Mouse (Mus musculus) urinary bladder, postnatal 25 days (tissue): ENCODE results near the gene Ypel3.

Experiments used
- DNase-seq: peaks from one replicate; pipeline ENCODE4 v3.0.0; 2022; ENCODE audit warnings: low spot score

The Ypel3 gene

DNA sequence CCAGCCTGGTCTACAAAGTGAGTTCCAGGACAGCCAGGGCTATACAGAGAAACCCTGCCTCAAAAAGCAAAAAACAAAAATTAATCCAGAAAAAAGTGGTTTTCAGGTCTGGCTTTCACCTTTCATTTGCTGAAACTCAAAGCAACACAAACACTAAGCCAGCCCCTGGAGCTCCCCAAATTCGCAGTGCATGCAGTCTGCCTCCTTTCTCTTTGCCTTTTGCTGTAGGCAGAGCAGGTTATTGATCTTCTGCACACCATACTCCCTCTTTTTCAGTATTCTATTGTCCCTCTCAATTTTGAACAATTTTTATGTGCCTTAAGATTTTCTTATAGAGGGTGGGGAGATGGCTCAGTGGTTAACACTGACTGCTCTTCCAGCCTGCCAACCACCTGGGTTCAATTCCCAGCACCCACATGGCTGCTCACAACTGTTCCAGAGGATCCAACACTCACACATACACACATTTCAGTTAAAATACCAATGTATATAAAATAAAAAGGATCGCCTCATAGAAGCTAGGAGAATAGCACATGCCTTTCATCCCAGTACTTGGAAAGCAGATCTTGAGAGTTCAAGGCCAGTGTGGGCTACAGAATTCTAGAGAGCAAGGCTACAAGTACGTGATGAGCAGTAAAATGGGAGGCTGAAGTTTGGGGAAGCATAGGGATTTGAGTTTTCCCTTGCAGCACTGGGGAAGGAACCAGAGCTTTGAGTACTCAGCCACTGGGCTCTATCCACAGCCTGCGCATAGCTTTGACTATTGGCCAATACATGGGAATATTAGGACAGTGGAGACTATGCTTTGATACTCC is 16.9 kb downstream of the Ypel3 start:
- DNase-seq = no peak

DNA sequence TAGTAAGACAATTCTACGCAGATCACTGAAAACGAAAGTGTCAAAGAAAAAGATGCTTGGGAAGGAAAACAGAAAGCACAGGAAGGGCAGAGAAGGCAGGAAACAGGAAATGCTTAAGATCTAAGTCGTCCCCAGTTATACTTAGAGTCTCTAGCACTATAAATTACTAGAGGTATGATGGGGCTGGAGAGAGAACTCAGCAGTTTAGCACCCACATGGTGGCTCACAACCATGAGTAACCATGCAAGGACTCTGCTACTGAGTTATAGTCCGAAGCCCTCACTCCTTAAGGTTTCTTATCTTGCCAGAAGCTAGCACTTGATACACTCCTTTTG is 17.5 kb downstream of the Ypel3 start:
- no peak for DNase-seq

DNA sequence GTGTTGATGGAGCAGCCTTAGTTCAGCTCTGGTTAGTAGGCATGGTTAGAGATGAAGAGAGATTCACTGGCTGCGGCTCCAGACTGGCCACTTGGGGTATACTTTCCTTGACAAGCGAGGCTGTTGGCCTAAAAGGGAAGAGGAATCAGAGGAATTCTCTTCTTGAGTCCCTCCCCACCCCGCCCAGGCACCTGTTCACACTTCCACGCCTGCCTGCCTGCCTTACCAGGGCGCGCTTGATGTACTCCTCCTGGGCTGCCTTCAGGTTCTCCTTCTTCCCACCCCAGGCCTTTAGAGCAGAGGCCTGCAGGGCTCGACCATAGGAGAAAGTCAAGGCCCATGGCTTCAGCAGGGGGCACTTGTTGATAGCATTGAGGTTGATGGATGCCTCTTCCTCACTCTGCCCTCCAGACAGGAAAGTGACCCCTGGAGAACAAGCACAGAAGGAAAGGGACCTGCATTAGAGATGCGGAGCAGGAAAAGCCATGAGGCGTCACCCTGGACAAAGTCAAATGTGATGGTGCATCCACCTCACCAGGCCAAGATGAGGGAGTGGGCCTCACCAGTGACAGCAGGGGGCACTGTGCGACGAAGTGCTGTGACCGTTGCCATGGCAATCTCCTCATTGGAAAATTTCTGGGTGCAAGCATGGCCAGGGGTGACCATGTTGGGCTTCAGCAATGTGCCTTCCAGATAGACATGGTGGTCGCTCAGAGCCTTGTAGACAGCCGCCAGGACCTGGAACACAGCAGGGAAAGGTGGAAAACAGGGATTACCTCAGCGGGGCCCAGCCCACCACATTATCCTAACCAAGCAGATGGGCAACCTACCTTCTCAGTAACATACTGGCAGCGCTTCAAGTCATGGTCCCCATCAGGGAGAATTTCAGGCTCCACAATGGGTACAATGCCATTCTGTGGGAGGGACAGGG is 18.9 kb downstream of the Ypel3 start:
- no peak for DNase-seq

DNA sequence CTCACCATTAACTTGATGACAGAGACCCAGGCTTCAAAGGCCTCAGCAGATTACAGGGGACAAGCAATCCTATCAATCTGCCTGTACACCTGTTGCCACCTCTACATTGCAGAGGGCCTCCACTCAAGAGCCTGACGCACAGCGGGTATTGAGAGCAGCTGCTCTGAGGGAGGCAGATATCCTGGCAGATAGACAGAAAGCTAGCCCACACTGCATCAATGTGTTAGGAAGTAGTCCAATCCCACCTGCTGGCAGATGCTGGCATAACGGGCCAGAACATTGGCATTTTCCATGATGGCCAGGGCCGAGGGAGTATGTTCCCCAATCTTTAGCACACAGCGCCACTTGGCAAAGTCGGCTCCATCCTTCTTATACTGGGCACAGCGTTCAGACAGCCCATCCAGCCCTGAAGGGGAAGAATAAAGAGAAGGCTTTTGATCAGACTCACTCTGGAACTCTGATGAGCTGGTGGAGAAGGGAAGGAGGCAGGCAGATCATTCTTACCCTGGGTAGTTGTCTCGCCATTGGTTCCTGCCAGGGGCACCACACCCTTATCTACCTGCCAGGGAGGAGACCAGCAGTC is 19.7 kb downstream of the Ypel3 start:
- no peak for DNase-seq

DNA sequence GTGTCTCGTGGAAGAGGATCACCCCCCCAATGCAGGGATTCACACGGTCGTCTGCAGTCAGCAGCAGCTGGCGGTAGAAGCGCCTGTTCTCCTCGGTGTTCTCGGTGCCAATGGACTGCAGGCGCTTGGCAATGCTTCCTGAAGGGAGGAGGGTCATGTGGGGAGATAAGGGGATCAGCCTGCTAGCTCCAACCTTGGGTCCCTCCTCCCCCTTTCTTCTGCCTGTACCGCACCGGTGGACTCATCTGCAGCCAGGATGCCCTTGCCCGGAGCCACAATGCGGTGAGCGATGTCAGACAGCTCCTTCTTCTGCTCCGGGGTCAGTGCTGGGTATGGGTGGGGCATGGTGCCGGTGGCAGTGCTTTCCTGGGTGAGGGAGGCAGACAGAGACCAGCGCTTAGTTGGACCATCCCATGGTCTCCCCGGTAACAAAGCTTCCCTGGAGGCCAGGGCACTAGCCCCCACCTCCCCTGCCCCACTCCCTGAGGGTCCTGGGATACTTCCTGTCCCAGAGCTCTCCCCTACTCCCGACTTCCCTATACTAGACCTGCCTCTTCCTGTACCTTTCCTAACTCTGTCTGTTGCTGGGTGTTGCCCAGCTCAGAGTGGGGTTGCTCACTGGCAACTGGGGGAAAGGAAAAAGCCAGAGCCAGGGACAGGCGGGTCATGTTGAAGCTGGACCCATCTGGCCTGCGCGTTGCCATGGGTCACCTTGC is 20.8 kb downstream of the Ypel3 start, which contains the start of gene Fam57b:
Gene Fam57b, plus strand, starts transcription at position 258 of the 716 bp plus-strand sequence.
- DNase-seq = no peak

DNA sequence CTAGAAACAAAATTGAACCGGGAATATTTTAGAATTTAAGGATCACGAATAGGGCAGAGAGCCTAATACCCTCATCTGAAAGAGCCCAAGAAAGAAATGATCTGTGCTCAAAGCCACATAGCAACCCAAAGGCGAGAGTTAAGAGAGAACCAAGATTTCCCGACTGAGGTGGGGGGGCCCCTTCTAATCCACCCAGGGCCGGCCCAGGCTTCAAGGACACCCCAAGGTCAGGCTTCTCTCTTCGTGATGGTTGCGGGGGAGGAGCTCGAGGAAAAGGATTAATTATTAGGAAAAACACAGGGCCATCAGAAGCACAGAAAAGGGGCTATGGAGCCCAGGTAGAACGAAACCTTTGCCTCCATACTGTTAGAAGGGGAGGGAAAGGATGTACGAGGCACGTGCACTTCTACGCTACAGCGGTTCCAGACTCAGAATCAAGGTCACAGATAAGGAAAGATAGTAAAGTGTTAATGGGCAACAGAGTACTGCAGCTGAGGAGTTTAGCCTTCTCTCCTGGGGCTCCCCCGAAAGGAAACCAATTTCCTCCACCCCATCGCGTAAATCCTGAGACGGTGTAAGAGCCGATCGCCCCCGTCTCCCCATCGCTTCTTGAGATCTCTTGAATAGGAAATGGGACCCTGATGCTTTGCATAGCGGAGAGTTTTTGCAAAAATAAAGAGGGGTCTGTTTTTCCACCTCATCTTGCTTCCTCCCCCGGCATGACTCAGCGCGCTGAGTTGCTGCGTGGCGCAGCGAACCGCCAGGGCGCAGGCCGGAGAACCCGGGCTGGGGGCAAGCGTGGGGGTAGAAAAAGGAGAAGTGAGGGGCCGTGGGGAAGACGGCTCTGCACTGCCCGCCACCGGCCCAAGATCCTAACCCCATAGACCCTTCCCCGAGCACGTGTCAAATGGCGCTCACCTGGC is 21.6 kb downstream of the Ypel3 start:
- no peak for DNase-seq

DNA sequence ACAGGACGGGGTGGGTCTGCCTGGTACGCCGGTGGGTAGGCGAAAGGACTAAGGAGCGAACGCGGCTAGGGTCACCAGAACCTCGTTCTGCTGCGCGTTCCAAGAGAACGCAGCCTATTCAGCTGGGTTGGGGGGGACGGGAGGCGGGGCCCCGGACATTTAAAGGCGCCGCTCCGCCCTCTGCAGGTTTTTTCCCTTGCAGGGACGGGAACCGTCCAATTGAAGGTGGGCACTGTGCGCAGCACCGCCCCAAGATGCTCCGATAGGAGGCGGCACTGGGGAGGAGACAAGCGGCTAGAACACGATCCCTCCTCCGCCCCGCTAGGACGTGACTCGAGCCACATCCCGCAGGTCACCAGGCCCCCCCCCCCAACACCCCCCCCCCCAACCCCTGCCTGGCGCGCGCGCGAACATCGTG is 22.3 kb downstream of the Ypel3 start:
- DNase-seq = peak; percentile 87

DNA sequence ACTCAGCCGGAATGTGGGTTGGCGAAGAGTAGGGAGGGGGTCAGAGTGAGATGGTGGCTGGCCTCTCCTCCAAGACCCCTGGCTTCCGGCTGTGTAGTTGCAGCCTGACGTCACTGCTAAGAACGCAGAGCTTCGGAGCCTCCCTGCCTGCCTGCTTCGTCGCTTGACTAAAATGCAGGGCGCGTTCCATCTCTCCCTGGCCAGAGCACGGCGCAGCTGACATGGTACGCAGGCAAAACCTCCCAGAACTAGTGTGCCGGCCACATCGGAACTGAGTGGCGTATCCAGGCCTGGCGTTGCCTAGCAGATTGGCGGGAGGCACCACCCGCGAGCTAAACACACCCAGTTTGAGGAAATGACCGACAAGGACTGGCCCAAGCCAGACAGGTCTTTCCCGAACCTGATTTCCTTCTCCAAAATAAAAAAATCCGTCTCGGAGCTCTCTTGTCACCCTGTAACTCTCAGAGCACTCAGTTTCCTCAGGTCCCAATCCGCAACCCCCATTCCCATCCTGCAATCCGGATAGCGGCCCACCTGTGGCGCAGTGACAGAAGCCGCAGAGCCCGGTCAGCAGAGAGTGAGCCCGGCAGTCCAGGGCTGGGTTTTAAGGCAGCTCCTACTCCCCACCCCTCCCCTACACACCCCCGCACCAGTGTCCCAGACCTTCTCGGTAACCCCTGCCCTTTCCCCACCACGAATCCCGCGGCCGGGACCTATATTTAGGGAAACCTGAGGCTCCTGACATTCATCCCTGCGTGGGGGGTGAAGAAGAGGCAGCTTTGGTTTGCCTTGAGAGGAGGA is 22.9 kb downstream of the Ypel3 start:
- peak; percentile 70 for DNase-seq

DNA sequence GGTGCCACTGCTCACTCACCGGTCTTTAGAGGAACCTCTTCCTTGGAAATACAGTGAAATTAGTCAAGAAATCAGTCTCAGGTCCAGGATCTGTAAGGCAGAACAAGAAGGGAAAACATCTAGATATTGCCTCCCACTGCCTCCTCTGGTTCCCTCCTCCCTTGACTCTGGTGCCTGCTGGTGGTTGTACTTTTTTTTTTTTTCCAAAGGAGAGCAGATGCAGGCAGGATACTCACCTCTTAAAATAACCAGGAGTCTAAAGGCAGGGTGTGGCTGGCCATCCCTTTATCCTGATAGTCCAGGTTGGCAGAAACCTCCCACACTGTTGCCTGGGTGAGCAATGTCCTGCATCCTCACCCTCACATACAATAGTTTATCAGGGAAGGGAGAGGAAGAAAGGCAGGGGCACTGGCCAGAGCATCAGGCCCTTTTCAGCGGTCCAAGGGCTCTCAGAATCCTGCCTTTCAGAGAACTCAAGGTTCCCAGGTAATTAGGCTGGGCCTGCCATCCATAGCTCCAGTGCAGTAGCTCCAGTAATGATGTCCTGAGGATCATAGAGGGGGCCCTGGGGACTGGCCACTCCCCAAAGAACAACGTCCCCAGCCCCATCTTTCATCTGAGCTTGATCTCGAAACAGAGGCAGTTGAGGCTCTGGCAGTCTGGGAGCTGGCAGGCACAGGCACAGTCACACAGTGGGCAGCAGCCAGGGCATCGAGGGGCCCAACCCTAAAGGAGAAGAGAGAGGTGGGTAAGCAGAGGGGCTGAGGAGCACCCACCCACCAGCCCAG is 23.7 kb downstream of the Ypel3 start:
- DNase-seq = no peak

DNA sequence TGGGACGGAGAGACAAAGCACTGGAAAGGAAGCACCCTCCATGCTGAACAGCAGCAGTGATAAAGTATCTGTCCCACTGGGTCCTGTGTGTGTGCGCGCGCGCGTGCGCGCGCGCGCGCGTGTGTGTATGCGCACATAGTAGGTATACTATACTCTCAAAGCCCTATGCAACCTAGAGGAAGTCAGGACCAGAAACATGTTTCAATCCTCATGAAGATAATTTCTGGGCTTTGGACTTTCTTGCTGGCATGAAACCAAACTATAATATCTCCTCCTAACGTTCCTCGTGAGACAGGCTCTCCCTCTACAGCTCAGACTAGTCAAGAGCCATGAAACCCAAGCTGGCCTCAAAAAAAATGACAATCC is 24.3 kb downstream of the Ypel3 start:
- no peak for DNase-seq

DNA sequence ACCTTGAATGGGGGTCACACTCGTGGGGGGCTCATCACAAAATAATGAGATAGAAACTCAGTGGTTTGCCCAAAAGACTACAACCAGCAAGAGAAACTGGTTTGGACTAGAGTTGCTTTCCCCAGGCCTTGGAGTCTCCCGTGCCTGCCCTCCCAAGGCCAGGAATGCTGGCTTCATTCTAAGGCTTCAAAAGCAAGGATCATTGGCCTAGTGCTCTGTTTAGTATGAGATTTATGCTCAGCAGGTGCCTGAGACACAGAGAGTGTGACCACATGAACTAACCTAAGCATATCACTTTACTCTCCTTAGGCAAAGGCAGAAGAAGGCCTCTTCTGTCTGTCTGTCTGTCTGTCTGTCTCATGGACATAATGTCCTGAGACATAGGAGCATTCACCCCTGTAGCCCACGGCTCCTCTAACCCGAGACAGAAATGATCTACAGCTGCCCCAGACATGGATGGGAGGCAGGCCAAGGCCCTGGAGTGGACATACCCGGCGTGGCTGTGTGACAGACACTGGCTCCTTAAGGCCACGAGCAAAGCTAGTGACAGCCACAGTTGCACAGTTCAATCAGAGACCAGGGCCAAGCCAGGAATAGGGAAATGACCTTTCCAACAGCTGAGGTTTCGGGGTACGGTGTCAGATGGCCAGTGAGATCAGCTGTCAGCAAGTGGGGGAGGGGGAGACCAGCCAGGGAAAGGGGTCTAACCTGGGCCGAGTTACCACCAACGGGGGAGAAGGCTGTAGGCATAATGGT is 25.6 kb downstream of the Ypel3 start:
- no peak for DNase-seq

DNA sequence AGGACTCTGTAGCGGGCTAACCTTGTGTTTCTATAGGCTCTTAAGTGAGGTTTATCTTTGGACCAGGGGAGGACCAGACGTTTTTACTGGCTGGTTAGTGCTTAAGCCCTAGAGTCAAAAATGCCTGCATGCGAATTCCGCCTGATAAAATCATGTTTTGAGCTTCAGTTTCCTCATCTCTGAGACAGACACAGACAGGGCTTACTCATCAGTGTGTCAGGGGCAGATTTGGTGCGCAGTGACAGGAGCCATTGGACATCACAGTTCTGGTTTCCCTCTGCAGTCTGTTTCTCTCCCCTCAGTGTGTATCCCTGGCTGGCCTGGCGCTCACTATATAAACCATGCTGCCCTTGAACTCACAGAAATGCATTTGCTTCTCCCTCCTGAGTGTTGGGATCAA is 26.4 kb downstream of the Ypel3 start:
- no peak for DNase-seq

DNA sequence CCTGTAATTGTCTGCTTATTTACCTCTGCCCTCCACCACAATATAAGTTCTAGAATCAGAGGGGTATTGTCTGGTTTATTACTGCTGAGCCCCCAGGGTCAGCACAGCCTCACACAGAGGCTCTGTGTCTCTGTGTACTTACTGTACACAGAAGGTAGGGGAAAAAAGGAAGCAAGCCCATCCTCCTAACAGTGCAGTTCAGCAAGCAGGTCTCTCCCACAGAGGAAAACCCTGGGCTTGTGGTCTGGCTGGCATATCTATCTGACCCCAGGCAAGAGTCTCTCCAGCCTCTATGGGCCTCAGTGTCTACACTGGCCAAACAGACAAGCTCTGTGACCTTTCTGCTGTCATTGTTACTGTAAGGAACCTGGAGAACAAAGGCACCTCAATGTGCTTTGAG is 27.0 kb downstream of the Ypel3 start:
- no peak for DNase-seq

DNA sequence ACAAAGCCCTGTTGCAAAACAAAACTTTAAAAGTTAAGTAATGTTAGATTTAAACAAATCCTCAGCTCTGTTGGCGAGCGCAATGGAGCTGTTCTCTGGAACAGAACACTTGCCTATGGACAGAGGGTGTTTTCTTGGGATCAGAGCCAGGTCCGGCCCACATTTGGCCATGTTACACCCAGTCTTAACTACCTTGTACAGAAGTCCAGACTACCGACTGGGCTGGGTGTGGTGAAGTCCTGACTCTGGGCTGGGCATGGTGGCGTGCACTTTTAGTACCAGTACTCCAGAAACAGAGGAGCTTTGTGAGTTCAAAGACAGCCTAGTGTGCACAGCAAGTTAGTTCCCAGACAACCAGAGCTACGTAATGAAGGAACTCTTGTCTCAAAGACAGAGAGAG is 30.2 kb downstream of the Ypel3 start:
- DNase-seq = no peak

DNA sequence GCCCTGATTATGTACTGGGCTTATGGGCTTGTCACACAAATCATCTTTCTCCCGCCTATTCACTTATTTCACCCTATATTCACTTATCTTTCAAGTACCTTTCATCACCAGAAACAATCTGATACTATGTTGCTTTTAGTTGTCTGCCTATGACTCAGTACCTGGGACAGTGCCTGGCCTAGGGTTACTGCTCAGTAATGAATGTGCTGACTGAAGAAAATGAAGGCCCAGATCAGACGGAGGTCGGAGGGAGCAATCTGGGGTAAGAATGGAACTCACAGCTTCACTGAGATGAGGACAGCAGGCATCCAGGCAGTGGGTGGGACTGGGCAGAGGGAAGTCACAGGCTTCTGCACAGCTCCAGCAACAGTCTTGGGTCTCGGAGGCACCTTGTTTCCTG is 30.6 kb downstream of the Ypel3 start:
- no peak for DNase-seq

DNA sequence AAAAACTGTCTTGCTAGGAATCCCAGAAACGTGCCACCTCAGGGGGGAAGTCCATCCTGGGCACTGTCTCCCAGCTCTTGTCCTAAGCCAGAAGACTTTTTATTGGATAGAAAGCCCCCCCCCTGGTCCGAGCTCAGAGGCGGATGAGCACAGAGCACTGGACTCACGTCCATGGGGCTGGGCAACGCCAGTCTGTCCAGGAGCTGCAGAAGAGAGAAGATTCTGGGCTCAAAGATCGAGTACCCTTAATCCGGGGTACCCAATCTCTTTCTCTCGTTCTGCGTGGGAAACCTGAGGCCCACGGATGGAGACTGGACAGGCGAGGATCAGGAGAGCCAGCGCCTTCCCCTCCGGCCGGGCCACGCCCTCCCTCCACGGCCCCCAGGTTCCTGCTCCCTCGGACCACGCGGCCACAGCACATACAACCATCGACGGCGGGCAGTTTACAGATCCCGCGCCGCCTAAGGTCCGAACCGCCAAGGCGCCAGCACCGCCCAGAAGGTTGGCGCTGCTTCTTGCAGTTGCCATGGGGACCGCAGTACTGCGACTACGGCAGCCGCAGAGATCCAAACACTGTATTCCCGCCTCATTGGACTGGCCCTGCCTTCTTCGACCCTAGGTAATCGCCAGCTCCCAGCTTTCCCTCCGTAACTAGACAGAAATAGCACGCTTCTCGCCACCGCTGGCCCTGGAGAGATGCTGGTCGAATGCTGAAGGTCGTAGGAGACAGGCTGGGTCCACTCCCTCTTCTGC is 32.1 kb downstream of the Ypel3 start:
- peak; percentile 84 for DNase-seq

DNA sequence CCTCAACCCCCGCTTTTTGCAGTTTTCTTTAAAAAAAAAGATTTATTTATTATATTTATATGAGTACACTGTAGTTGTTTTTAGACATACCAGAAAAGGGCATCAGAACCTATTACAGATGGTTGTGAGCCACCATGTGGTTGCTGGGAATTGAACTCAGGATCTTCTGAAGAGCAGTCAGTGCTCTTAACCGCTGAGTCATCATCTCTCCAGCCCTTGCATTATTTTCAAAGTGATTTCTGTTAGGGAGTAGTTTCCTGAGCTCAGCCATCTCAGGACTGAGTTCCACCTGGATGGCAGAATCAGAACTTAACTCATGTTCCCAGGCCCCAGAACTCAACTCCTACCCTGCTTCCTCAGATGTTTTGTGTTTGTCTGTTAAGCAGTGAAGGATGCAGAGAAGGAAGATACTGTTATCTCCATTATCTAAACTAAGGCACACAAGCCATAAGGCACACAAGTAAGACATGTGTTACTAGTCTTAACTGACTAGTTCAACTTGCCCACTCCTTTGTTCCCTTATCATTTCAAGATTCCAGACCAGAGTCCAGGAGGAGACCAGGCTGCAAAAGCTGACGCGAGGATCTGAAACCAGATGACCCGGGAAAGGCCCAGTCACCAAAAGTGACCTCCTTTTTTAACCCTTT is 33.1 kb downstream of the Ypel3 start:
- no peak for DNase-seq
